Mouse (Mus musculus): Measurements from ENCODE around the gene Fabp6.

DNA sequence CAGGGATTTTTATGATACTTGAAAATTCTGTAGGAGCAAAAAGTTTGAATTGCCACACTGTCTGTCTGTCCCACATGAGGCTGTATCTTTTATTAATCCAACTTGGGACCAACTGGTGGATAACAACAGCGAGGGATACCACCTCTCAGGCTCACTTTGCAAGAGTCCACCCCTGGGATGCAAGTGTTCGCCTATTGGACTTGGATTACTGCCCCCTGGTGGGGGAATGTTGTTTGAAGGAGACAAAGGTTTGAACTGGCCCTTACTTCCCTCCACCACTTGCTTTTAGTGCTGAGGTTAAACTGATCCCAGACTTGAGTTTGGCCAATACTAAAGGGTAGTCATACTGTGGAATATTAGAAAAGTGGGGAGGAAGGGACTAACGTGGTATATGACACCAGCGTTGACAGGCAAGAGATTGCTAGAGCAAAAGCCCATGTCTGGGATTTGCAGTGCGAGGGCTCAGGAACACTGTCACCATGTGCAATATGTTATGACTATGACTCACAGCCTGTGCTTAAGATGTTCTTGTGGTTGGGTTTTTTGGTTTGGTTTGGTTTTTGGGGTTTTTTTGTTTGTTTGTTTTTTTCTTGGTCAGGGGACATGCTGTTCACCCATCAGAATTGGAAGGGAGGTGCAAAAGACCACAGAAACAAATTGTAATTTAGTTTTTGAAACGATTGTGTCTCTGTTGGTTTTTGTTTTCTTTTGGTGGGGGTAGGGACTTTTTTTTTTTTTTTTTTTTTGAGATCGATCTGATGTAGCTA lies 14.8 kb downstream of the Fabp6 start, which contains the start of gene 4933415A04Rik:
- TF ChIP-seq EP300 (IDR thresholded peaks at IDR 0.05; ENCODE audit: low read length): no peak
- TF ChIP-seq ZNF384 (IDR thresholded peaks at IDR 0.05; ENCODE audit: low read depth, low read length): peak; percentile 37; the same call in 1 of the 2 replicates
- TF ChIP-seq ELF1 (IDR thresholded peaks at IDR 0.05; ENCODE audit: low read depth, low read length): no peak
- TF ChIP-seq USF2 (conservative IDR thresholded peaks at IDR 0.05; ENCODE audit: low read depth, low read length): no peak
- no peak for TF ChIP-seq TCF12 (IDR thresholded peaks at IDR 0.05; ENCODE audit: low read depth, low read length)
- no peak for TF ChIP-seq ZKSCAN1 (IDR thresholded peaks at IDR 0.05; ENCODE audit: borderline replicate concordance, low read depth, low read length)
- no peak for TF ChIP-seq ETS1 (conservative IDR thresholded peaks at IDR 0.05; ENCODE audit: low read depth, low read length)
- TF ChIP-seq E2F4 (IDR thresholded peaks at IDR 0.05; ENCODE audit: insufficient replicate concordance, low read depth, low read length): no peak
- peak; percentile 72 to 85 for TF ChIP-seq CTCF (conservative IDR thresholded peaks at IDR 0.05 in 1 of 2, IDR thresholded peaks at IDR 0.05 in 1 of 2; ENCODE audit: low read depth in 2 of 2, low read length in 2 of 2)
- no peak for TF ChIP-seq MAFK (IDR thresholded peaks at IDR 0.05; ENCODE audit: insufficient replicate concordance, low read length)

All from CH12.LX (cell line).